Mouse (Mus musculus) midbrain, embryonic 10.5 days (tissue): ENCODE measurements at regions not wholly inside any gene's neighbourhood (a gene's known extent, or its start where the extent isn't known, plus 50 kb on each side); places are given as distances from the start of the nearest gene placed in this dataset.

ENCODE experiments used
- DNase-seq: peaks from one replicate; pipeline ENCODE4 v3.0.0-alpha.2; 2017; ENCODE audit warnings: low spot score
- H3K27ac ChIP-seq: fragments of 300-500 bp; sonication (generic); replicated peaks from 2 replicates; pipeline ENCODE4 v1.5.1; 2016; ENCODE audit warnings: mild to moderate bottlenecking
- H3K27me3 ChIP-seq: fragments of 300-500 bp; sonication (generic); 2 replicates; pipeline ENCODE4 v1.6.1; 2016; ENCODE audit warnings: low read depth, mild to moderate bottlenecking; ENCODE audit not compliant: poor library complexity, severe bottlenecking
- H3K36me3 ChIP-seq: fragments of 300-500 bp; sonication (generic); 2 replicates; pipeline ENCODE4 v1.6.1; 2016; ENCODE audit warnings: mild to moderate bottlenecking, moderate library complexity
- H3K4me1 ChIP-seq: fragments of 300-500 bp; sonication (generic); 2 replicates; pipeline ENCODE4 v1.6.1; 2016
- H3K4me3 ChIP-seq: fragments of 300-500 bp; sonication (generic); 2 replicates; pipeline ENCODE4 v1.5.1; 2016; ENCODE audit warnings: mild to moderate bottlenecking, moderate library complexity
- H3K9me3 ChIP-seq: fragments of 300-500 bp; sonication (generic); replicated peaks from 2 replicates; pipeline ENCODE4 v1.6.1; 2016; ENCODE audit warnings: mild to moderate bottlenecking
- WGBS: fragments of 180-500 bp; shearing (Covaris S2); methylation state at CpG from one replicate; pipeline ENCODE4 v1.1.7; 2016; 5-methylcytosine and 5-hydroxymethylcytosine counted together

GRCm38 (mm10) chr4:97357958-97358357 lies 175.0 kb upstream of the Gm10192 start:
- DNase-seq = no peak
- WGBS = 91% methylated on average over 1 of the region's 1 CpGs
- no peak overlapping the region for H3K4me3 ChIP-seq
- H3K4me1 ChIP-seq = no peaks in the 10 kb centered on the region
- no peak overlapping the region for H3K27ac ChIP-seq
- H3K36me3 ChIP-seq = no peaks in the 10 kb centered on the region
- H3K27me3 ChIP-seq = no peaks in the 10 kb centered on the region
- no peaks in the 10 kb centered on the region for H3K9me3 ChIP-seq

DNA sequence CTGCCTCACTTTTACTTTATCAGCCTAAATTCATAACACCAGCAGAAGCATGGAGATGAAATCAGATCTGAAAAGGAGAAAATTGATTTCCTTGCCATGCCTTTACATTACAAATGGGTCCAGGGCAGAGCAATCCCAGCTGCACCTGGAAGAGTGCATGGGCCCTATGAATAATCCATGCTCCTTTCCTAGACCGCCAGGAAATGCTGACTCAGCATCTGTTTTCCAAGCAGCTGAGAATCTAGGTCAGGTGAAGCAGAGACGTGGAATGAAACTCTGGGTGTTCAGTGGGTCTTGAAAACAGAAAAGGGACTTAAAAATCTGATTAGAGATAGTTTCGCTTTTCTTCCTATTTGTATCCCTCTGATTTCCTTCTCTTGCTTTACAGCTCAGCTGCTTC lies 163.8 kb upstream of the Gm10192 start:
- H3K9me3 ChIP-seq = no peaks in the 10 kb centered on the region
- no peak overlapping the region for H3K27ac ChIP-seq
- H3K4me3 ChIP-seq = no peak overlapping the region
- 79% methylated on average over 3 of the region's 3 CpGs for WGBS
- DNase-seq = no peak
- no peaks in the 10 kb centered on the region for H3K27me3 ChIP-seq
- no peaks in the 10 kb centered on the region for H3K36me3 ChIP-seq
- no peaks in the 10 kb centered on the region for H3K4me1 ChIP-seq

DNA sequence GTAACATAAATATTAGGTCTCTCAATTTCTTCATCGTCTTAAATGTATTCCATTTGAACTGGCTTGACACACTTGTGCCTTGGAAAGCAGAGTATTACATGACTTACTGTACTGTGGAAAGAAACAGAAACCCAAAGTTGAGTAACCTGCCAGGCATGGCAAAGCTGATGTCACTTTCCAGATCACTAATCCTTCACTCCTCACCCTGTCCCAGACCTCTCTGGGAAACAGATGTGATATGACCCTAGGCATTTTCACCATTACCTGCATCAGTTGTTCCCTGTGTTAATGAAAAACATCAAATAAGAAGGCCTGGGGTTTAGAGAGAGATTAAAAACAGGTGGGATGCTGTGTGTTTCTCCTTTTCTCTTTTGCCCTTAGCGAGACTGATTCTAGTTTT lies 161.4 kb upstream of the Gm10192 start:
- WGBS = 86% methylated on average over 2 of the region's 2 CpGs
- no peak for DNase-seq
- H3K9me3 ChIP-seq = no peaks in the 10 kb centered on the region
- H3K27me3 ChIP-seq = no peaks in the 10 kb centered on the region
- no peak overlapping the region for H3K27ac ChIP-seq
- no peaks in the 10 kb centered on the region for H3K4me1 ChIP-seq
- H3K36me3 ChIP-seq = no peaks in the 10 kb centered on the region
- H3K4me3 ChIP-seq = no peak overlapping the region

DNA sequence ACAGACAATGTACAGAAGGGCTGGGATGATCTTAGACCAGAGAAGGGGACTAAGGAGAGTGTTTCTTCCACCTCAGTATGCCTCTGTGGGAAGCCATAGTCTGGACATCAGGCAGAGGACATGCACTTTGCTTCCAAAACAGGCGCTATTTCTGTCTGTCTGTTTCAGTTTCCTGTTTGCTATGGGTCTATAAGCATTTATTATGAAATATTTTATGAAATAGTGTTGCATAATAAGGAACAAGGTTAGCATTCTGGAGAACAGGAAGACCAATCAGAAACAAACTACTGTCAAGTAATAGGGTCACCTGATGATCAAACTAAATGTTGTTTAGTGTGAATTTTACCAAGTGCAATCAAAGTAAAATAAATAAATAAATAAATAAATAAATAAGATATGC lies 160.4 kb upstream of the Gm10192 start:
- Histone ChIP-seq H3K9me3 (no peaks in the 10 kb centered on the region), H3K27me3 (no peaks in the 10 kb centered on the region), H3K4me3 (no peak overlapping the region), H3K36me3 (no peaks in the 10 kb centered on the region), H3K4me1 (no peaks in the 10 kb centered on the region), H3K27ac (no peak overlapping the region)
- DNase-seq = no peak
- 87% methylated on average over 1 of the region's 1 CpGs for WGBS
